Mouse (Mus musculus) erythroblast, embryonic 14.5 days (primary cell): ENCODE data around the gene Chmp6.

Experiments
- GATA1 ChIP-seq: IDR thresholded peaks from 2 replicates; pipeline ENCODE4 v1.6.1; 2012; ENCODE audit warnings: low read length, inconsistent platforms, mixed read lengths
- TAL1 ChIP-seq: IDR thresholded peaks from 3 replicates; pipeline ENCODE4 v1.6.1; 2012; ENCODE audit warnings: low read length, inconsistent platforms, mixed read lengths

DNA sequence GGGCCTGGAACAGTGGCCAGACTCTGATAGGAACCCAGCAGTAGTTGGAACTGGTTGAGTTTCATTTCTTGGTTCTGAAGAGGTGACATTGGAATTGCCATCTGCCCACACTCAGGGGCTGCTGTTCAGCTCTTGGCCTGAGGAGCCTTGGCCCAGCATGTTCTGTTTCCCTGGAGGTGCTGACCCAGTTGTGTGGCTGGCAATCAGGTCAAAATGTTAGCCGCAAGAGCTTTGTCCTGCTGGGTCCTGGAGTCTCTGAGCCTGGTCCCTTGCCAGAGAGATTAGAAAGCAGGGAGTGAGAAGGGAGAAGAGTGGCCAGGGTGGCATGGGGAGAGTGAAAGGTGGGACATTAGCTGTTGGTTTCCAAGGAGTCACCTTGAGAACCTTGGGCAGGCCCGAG lies 35.6 kb downstream of the Chmp6 start:
- TF ChIP-seq GATA1 = no peak
- TF ChIP-seq TAL1 = no peak
